Mouse (Mus musculus): ENCODE results near the gene Panx2. TPM values are rescaled to one million over a fixed set of nuclear protein-coding genes. Genes with fewer than 3 reads are reported as not detected.

Gene Panx2
- polyA plus RNA-seq, 1 experiment, result not detected

- Histone ChIP-seq H3K36me3 (ENCODE audit: control insufficient read depth, insufficient read depth) (no peaks in the 10 kb centered on the region), H3K27me3 (ENCODE audit: control insufficient read depth, insufficient read depth, insufficient read length) (peaks cover 4% of the 10 kb centered on the region), H3K79me2 (ENCODE audit: control insufficient read depth, insufficient read depth) (no peaks in the 10 kb centered on the region), H3ac (ENCODE audit: control insufficient read depth, insufficient read length, low read depth) (no peak overlapping the region), H3K79me3 (ENCODE audit: low read depth) (no peaks in the 10 kb centered on the region), H3K4me3 (ENCODE audit: insufficient read depth, poor library complexity, severe bottlenecking) (no peak overlapping the region)
- TF ChIP-seq CEBPB (IDR thresholded peaks at IDR 0.05; ENCODE audit: low read depth) (no peak), FOSL1 (IDR thresholded peaks at IDR 0.05; ENCODE audit: insufficient read depth, low read length, poor library complexity, severe bottlenecking) (no peak), MAX (IDR thresholded peaks at IDR 0.05) (no peak), USF1 (IDR thresholded peaks at IDR 0.05; ENCODE audit: low read depth) (no peak), CTCF (IDR thresholded peaks at IDR 0.05; ENCODE audit: control insufficient read depth, insufficient read depth, insufficient read length) (no peak), MYOG (IDR thresholded peaks at IDR 0.05; ENCODE audit: control insufficient read depth, extremely low read depth, insufficient read length) (no peak), MYOD1 (IDR thresholded peaks at IDR 0.05; ENCODE audit: control insufficient read depth, insufficient read length, low read depth) (no peak)
Observed at GRCm38 (mm10) chr15:89046356-89046755, 13.2 kb upstream of the Panx2 start.

- Histone ChIP-seq H3ac (ENCODE audit: control insufficient read depth, insufficient read length, low read depth) (no peak overlapping the region), H3K79me2 (ENCODE audit: control insufficient read depth, insufficient read depth) (no peaks in the 10 kb centered on the region), H3K4me3 (ENCODE audit: insufficient read depth, poor library complexity, severe bottlenecking) (no peak overlapping the region), H3K79me3 (ENCODE audit: low read depth) (no peaks in the 10 kb centered on the region), H3K36me3 (ENCODE audit: control insufficient read depth, insufficient read depth) (no peaks in the 10 kb centered on the region), H3K27me3 (ENCODE audit: control insufficient read depth, insufficient read depth, insufficient read length) (peaks cover 57% of the 10 kb centered on the region)
- TF ChIP-seq MYOG (IDR thresholded peaks at IDR 0.05; ENCODE audit: control insufficient read depth, extremely low read depth, insufficient read length) (no peak), MYOD1 (IDR thresholded peaks at IDR 0.05; ENCODE audit: control insufficient read depth, insufficient read length, low read depth) (no peak), CEBPB (IDR thresholded peaks at IDR 0.05; ENCODE audit: low read depth) (no peak), CTCF (IDR thresholded peaks at IDR 0.05; ENCODE audit: control insufficient read depth, insufficient read depth, insufficient read length) (no peak), USF1 (IDR thresholded peaks at IDR 0.05; ENCODE audit: low read depth) (no peak), MAX (IDR thresholded peaks at IDR 0.05) (no peak), FOSL1 (IDR thresholded peaks at IDR 0.05; ENCODE audit: insufficient read depth, low read length, poor library complexity, severe bottlenecking) (no peak)
Observed at GRCm38 (mm10) chr15:89054666-89055065, 4.9 kb upstream of the Panx2 start.

GRCm38 (mm10) chr15:89058736-89059135 lies 798 bp upstream of the Panx2 start:
- H3K79me2 ChIP-seq (ENCODE audit: control insufficient read depth, insufficient read depth), result no peaks in the 10 kb centered on the region
- H3K4me3 ChIP-seq (ENCODE audit: insufficient read depth, poor library complexity, severe bottlenecking), result no peak overlapping the region
- TF ChIP-seq CEBPB (IDR thresholded peaks at IDR 0.05; ENCODE audit: low read depth) (no peak), CTCF (IDR thresholded peaks at IDR 0.05; ENCODE audit: control insufficient read depth, insufficient read depth, insufficient read length) (no peak), MYOD1 (IDR thresholded peaks at IDR 0.05; ENCODE audit: control insufficient read depth, insufficient read length, low read depth) (no peak), FOSL1 (IDR thresholded peaks at IDR 0.05; ENCODE audit: insufficient read depth, low read length, poor library complexity, severe bottlenecking) (no peak), USF1 (IDR thresholded peaks at IDR 0.05; ENCODE audit: low read depth) (no peak), MAX (IDR thresholded peaks at IDR 0.05) (no peak), MYOG (IDR thresholded peaks at IDR 0.05; ENCODE audit: control insufficient read depth, extremely low read depth, insufficient read length) (no peak)
- H3K79me3 ChIP-seq (ENCODE audit: low read depth), result no peaks in the 10 kb centered on the region
- peaks cover 80% of the 10 kb centered on the region for H3K27me3 ChIP-seq (ENCODE audit: control insufficient read depth, insufficient read depth, insufficient read length)
- no peak overlapping the region for H3ac ChIP-seq (ENCODE audit: control insufficient read depth, insufficient read length, low read depth)
- no peaks in the 10 kb centered on the region for H3K36me3 ChIP-seq (ENCODE audit: control insufficient read depth, insufficient read depth)

GRCm38 (mm10) chr15:89060032-89060681 lies 623 bp downstream of the Panx2 start:
- Histone ChIP-seq H3K79me3 (ENCODE audit: low read depth) (no peaks in the 10 kb centered on the region), H3ac (ENCODE audit: control insufficient read depth, insufficient read length, low read depth) (no peak overlapping the region), H3K27me3 (ENCODE audit: control insufficient read depth, insufficient read depth, insufficient read length) (peaks cover 82% of the 10 kb centered on the region), H3K36me3 (ENCODE audit: control insufficient read depth, insufficient read depth) (no peaks in the 10 kb centered on the region), H3K4me3 (ENCODE audit: insufficient read depth, poor library complexity, severe bottlenecking) (no peak overlapping the region), H3K79me2 (ENCODE audit: control insufficient read depth, insufficient read depth) (no peaks in the 10 kb centered on the region)
- TF ChIP-seq FOSL1 (IDR thresholded peaks at IDR 0.05; ENCODE audit: insufficient read depth, low read length, poor library complexity, severe bottlenecking) (no peak), CTCF (IDR thresholded peaks at IDR 0.05; ENCODE audit: control insufficient read depth, insufficient read depth, insufficient read length) (no peak), MYOG (IDR thresholded peaks at IDR 0.05; ENCODE audit: control insufficient read depth, extremely low read depth, insufficient read length) (no peak)

GRCm38 (mm10) chr15:89060811-89061460 lies 1.4 kb downstream of the Panx2 start:
- Histone ChIP-seq H3K79me3 (ENCODE audit: low read depth) (no peaks in the 10 kb centered on the region), H3K4me3 (ENCODE audit: insufficient read depth, poor library complexity, severe bottlenecking) (no peak overlapping the region)
- no peak for TF ChIP-seq MAX (IDR thresholded peaks at IDR 0.05)
- no peak for TF ChIP-seq MYOG (IDR thresholded peaks at IDR 0.05; ENCODE audit: control insufficient read depth, extremely low read depth, insufficient read length)

More at GRCm38 (mm10) chr15:89060811-89061460, 1.4 kb downstream of the Panx2 start:
- Histone ChIP-seq H3K79me2 (ENCODE audit: control insufficient read depth, insufficient read depth) (no peaks in the 10 kb centered on the region), H3K36me3 (ENCODE audit: control insufficient read depth, insufficient read depth) (no peaks in the 10 kb centered on the region), H3K27me3 (ENCODE audit: control insufficient read depth, insufficient read depth, insufficient read length) (peaks cover 81% of the 10 kb centered on the region), H3ac (ENCODE audit: control insufficient read depth, insufficient read length, low read depth) (no peak overlapping the region)
